In the genomic region with DNA sequence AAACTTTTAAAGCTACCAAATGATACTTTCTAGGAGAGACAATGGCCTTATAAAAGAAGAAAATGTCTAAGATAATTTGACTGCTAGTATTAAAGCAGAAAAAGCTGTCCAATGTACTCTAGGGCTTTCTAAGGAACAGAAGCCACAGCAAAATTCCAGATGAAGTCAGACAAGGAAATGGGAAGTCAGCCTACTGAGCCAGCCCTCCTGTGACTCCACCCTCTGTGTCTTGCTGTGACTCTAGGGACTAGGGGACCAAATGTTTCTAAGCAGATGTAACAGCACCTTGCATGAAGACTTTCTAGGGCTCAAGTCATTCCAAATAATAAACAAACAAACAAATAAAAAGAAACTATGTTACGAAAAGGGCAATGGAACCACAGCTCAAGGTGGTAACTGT, we compare ENCODE assay signal across 11 mouse cellular contexts.
DNase-seq lines count a peak whose midpoint lies in the region; ATAC-seq and TF ChIP-seq lines count a peak whose summit lies in the region.
"Had no signal": no experiment of that assay in that cellular context is flagged by ENCODE, and none has a peak within 500 bp of the region (broad histone marks: within the 10 kb centered on the region; RNA-seq: fewer than 3 reads in every experiment).

No protein-coding gene starts in this region.

- H3K9me3 ChIP-seq in heart, embryonic 10.5 days: no peaks in the 10 kb centered on the region
- no peaks in the 10 kb centered on the region for H3K9me3 ChIP-seq in forebrain, postnatal 0 days (ENCODE audit: low read length)
- H3K9me3 ChIP-seq in midbrain, embryonic 15.5 days: no peaks in the 10 kb centered on the region
- 0 out of 2 replicates have a peak, but pooled peaks cover 4% of the 10 kb centered on the region for H3K9me3 ChIP-seq in kidney, embryonic 16.5 days (ENCODE audit: low read length)

- H3K9ac ChIP-seq in forebrain, postnatal 0 days: no peak overlapping the region
- H3K9ac ChIP-seq in midbrain, embryonic 15.5 days: no peak overlapping the region
- no peak overlapping the region for H3K9ac ChIP-seq in kidney, embryonic 16.5 days (replicated peaks; ENCODE audit: low read length)

- H3K27ac ChIP-seq in heart, embryonic 10.5 days: no peak overlapping the region
- peak overlapping the region; percentile 90 for H3K27ac ChIP-seq in forebrain, postnatal 0 days (ENCODE audit: low read depth, low read length)
- peak overlapping the region; percentile 83 for H3K27ac ChIP-seq in midbrain, embryonic 15.5 days
- H3K27ac ChIP-seq in kidney, embryonic 16.5 days (ENCODE audit: low read length): no peak overlapping the region

- H3K4me3 ChIP-seq in heart, embryonic 10.5 days: no peak overlapping the region
- H3K4me3 ChIP-seq in forebrain, postnatal 0 days (ENCODE audit: low read depth, low read length): no peak overlapping the region
- no peak overlapping the region for H3K4me3 ChIP-seq in midbrain, embryonic 15.5 days
- H3K4me3 ChIP-seq in kidney, embryonic 16.5 days (ENCODE audit: low read length): no peak overlapping the region

- H3K4me1 ChIP-seq in heart, embryonic 10.5 days: 0 out of 2 replicates have a peak, but pooled peaks cover 3% of the 10 kb centered on the region
- H3K4me1 ChIP-seq in forebrain, postnatal 0 days (ENCODE audit: insufficient read depth): peaks cover 32% of the 10 kb centered on the region
- peaks cover 50% of the 10 kb centered on the region for H3K4me1 ChIP-seq in midbrain, embryonic 15.5 days
- H3K4me1 ChIP-seq in kidney, embryonic 16.5 days (ENCODE audit: insufficient read depth, low read length): peaks cover 5% of the 10 kb centered on the region; the same call in 1 of the 2 replicates

- peak; percentile 27 for DNase-seq in heart, adult 8-10 months (ENCODE audit: low spot score)
- no peak for DNase-seq in heart, embryonic 10.5 days (ENCODE audit: low spot score)
- DNase-seq in adipocyte (ENCODE audit: low spot score) (peak; percentile 24), MN1 (ENCODE audit: low spot score) (no peak)
- no peak for DNase-seq in forebrain, postnatal 0 days
- DNase-seq: adrenal gland, adult 2 months; cerebellum, adult 9-10 months; lung, postnatal 14 days had no signal

- 72% methylated on average over 1 of the region's 1 CpGs for WGBS in heart, embryonic 10.5 days
- WGBS in forebrain, postnatal 0 days: 45% methylated on average over 1 of the region's 1 CpGs
- WGBS in midbrain, embryonic 15.5 days: 59% methylated on average over 1 of the region's 1 CpGs
- WGBS in kidney, embryonic 16.5 days: 76% methylated on average over 1 of the region's 1 CpGs

- peak overlapping the region; percentile 47; the same call in 1 of the 2 replicates for H3K4me2 ChIP-seq in forebrain, postnatal 0 days (ENCODE audit: low read depth)
- peak overlapping the region; percentile 48 for H3K4me2 ChIP-seq in midbrain, embryonic 15.5 days
- H3K4me2 ChIP-seq in kidney, embryonic 16.5 days (replicated peaks; ENCODE audit: low read depth, low read length): no peak overlapping the region

- ATAC-seq in forebrain, postnatal 0 days: peak; percentile 59; the same call in 1 of the 2 replicates
- 0 out of 2 replicates have a peak, but pooled peaks have one; percentile 39 for ATAC-seq in midbrain, embryonic 15.5 days (replicated peaks)
- ATAC-seq in kidney, embryonic 16.5 days (ENCODE audit: low FRiP score, low TSS enrichment): no peak
- no peak for ATAC-seq in megakaryocyte, adult 5-6 weeks (ENCODE audit: poor library complexity, severe bottlenecking)

- H3K36me3 ChIP-seq in heart, embryonic 10.5 days: no peaks in the 10 kb centered on the region
- H3K36me3 ChIP-seq in forebrain, postnatal 0 days (ENCODE audit: insufficient read depth): no peaks in the 10 kb centered on the region
- H3K36me3 ChIP-seq in midbrain, embryonic 15.5 days (replicated peaks): no peaks in the 10 kb centered on the region
- H3K36me3 ChIP-seq in kidney, embryonic 16.5 days (ENCODE audit: insufficient read depth, low read length): no peaks in the 10 kb centered on the region

- no peak for TF ChIP-seq CTCF in forebrain, postnatal 0 days (IDR thresholded peaks at IDR 0.05; ENCODE audit: low read depth)

- H3K27me3 ChIP-seq in heart, embryonic 10.5 days (ENCODE audit: insufficient read depth, poor library complexity, severe bottlenecking): no peaks in the 10 kb centered on the region
- no peaks in the 10 kb centered on the region for H3K27me3 ChIP-seq in forebrain, postnatal 0 days (ENCODE audit: insufficient read depth, low read length)
- H3K27me3 ChIP-seq in midbrain, embryonic 15.5 days (replicated peaks): no peaks in the 10 kb centered on the region
- no peaks in the 10 kb centered on the region for H3K27me3 ChIP-seq in kidney, embryonic 16.5 days (ENCODE audit: insufficient read depth, low read length)

Comparison
In these comparisons a context has a peak if more than half of its experiments do, and no peak if none do; other contexts are left out.
1. DNase-seq: peak in heart, adult 8-10 months (single experiment) and adipocyte (single experiment); none in heart, embryonic 10.5 days (single experiment), forebrain, postnatal 0 days (single experiment) and MN1 (single experiment).
2. H3K27ac ChIP-seq: peak in forebrain, postnatal 0 days (single experiment) and midbrain, embryonic 15.5 days (single experiment); none in heart, embryonic 10.5 days (single experiment) and kidney, embryonic 16.5 days (single experiment).
3. ATAC-seq: peak in forebrain, postnatal 0 days (single experiment) and midbrain, embryonic 15.5 days (single experiment); none in kidney, embryonic 16.5 days (single experiment) and megakaryocyte, adult 5-6 weeks (single experiment).